Mouse (Mus musculus) hindlimb bud, embryonic 11.5 days (tissue): ENCODE measurements around the gene Ak5.
"Not testable (repeated sequence)": the region's sequence is repeated elsewhere in the genome, so short reads cannot be mapped to it uniquely, and the experiment has no call there.

Experiments used
- DNase-seq: peaks from one replicate; pipeline ENCODE4 v3.0.0-alpha.2; 2012; ENCODE audit warnings: low read depth, low spot score; ENCODE audit errors: extremely low spot score

Gene Ak5

GRCm38 (mm10) chr3:152668239-152668638 is at the start of gene Ak5:
TSS of gene Ak5 (minus strand) at chr3:152668360.
- no peak for DNase-seq

- no peak for DNase-seq
These were observed 46.1 kb upstream of the Ak5 start, which contains the start of gene Pigk for GRCm38 (mm10) chr3:152713991-152714902. TSS of gene Pigk (plus strand) at chr3:152714100.

- DNase-seq, result no peak
These were observed 44.8 kb upstream of the Ak5 start for GRCm38 (mm10) chr3:152712957-152713356.

GRCm38 (mm10) chr3:152709936-152710335 is 41.8 kb upstream of the Ak5 start:
- DNase-seq, result no peak

GRCm38 (mm10) chr3:152707321-152707823 is 39.2 kb upstream of the Ak5 start:
- no peak for DNase-seq

- no peak for DNase-seq
These were observed 38.7 kb upstream of the Ak5 start for GRCm38 (mm10) chr3:152706901-152707300.

GRCm38 (mm10) chr3:152705826-152706225 is 37.7 kb upstream of the Ak5 start:
- DNase-seq, result no peak

GRCm38 (mm10) chr3:152702274-152702843 is 34.2 kb upstream of the Ak5 start:
- no peak for DNase-seq

GRCm38 (mm10) chr3:152701536-152701935 is 33.4 kb upstream of the Ak5 start:
- DNase-seq, result not testable (repeated sequence)

- no peak for DNase-seq
These were observed 31.1 kb upstream of the Ak5 start for GRCm38 (mm10) chr3:152699261-152699660.

GRCm38 (mm10) chr3:152698017-152698416 is 29.9 kb upstream of the Ak5 start:
- no peak for DNase-seq

- no peak for DNase-seq
These were observed 26.8 kb upstream of the Ak5 start for GRCm38 (mm10) chr3:152694950-152695349.

- DNase-seq, result no peak
These were observed 20.9 kb upstream of the Ak5 start for GRCm38 (mm10) chr3:152689105-152689504.

- no peak for DNase-seq
These were observed 20.4 kb upstream of the Ak5 start for GRCm38 (mm10) chr3:152688532-152688931.

GRCm38 (mm10) chr3:152674663-152675062 is 6.5 kb upstream of the Ak5 start:
- DNase-seq, result no peak

GRCm38 (mm10) chr3:152669783-152670182 is 1.6 kb upstream of the Ak5 start:
- DNase-seq, result no peak

- no peak for DNase-seq
These were observed 633 bp upstream of the Ak5 start for GRCm38 (mm10) chr3:152668793-152669192.

- no peak for DNase-seq
These were observed 576 bp downstream of the Ak5 start for GRCm38 (mm10) chr3:152667356-152668211.

- DNase-seq, result no peak
These were observed 1.2 kb downstream of the Ak5 start for GRCm38 (mm10) chr3:152666991-152667355.

GRCm38 (mm10) chr3:152658592-152658991 is 9.6 kb downstream of the Ak5 start:
- no peak for DNase-seq

GRCm38 (mm10) chr3:152651991-152652390 is 16.2 kb downstream of the Ak5 start:
- DNase-seq, result no peak
